18 mouse cellular contexts compared by ENCODE assay signal in genomic region chr16:94652091-94652713, GRCm38 (mm10).
DNase-seq lines count a peak whose midpoint lies in the region; ATAC-seq lines count a peak whose summit lies in the region.
"Had no signal": no experiment of that assay in that cellular context is flagged by ENCODE, and none has a peak within 500 bp of the region (broad histone marks: within the 10 kb centered on the region; RNA-seq: fewer than 3 reads in every experiment).

No protein-coding gene starts in this region.

- no peak for DNase-seq in heart, postnatal 14 days
- no peak for DNase-seq in lung, postnatal 4 days
- peak; percentile 75 for DNase-seq in brain, adult 2 months (ENCODE audit: low read depth, low spot score)
- peak; percentile 9 for DNase-seq in neural tube, embryonic 10.5 days (ENCODE audit: extremely low spot score, low spot score)
- no peak for DNase-seq in adrenal gland, adult 18-20 months (ENCODE audit: low spot score in 2 of 2)
- DNase-seq: cerebellum, postnatal 25 days; forebrain, postnatal 0 days; heart, adult 18-20 months; heart, postnatal 36 days; lung, embryonic 14.5 days; midbrain, embryonic 14.5 days had no signal

- no peak for ATAC-seq in heart, embryonic 12.5 days (ENCODE audit: insufficient number of reproducible peaks, low FRiP score)
- peak; percentile 34; the same call in 1 of the 2 replicates for ATAC-seq in lung, embryonic 16.5 days (ENCODE audit: low read depth)
- no peak for ATAC-seq in monocyte, adult 5-6 weeks (replicated peaks; ENCODE audit: insufficient number of reproducible peaks, low FRiP score, low TSS enrichment, poor library complexity, severe bottlenecking)
- ATAC-seq: forebrain, postnatal 0 days had no signal

- H3K27ac ChIP-seq in heart, embryonic 12.5 days (ENCODE audit: poor library complexity, severe bottlenecking), result peak overlapping the region; percentile 53
- no peak overlapping the region for H3K27ac ChIP-seq in lung, embryonic 16.5 days (ENCODE audit: low read length)
- H3K27ac ChIP-seq: embryonic facial prominence, embryonic 10.5 days; kidney, embryonic 15.5 days had no signal

- intact Hi-C loops in heart, postnatal 14 days (cut with DNase I), result no loop called here

- no peak overlapping the region for H3K4me2 ChIP-seq in heart, embryonic 12.5 days
- H3K4me2 ChIP-seq in lung, embryonic 16.5 days (ENCODE audit: low read depth, low read length), result no peak overlapping the region
- H3K4me2 ChIP-seq: kidney, embryonic 15.5 days; lung, embryonic 14.5 days had no signal

- no peak overlapping the region for H3K4me3 ChIP-seq in heart, embryonic 12.5 days
- no peak overlapping the region for H3K4me3 ChIP-seq in lung, embryonic 16.5 days (ENCODE audit: low read length)
- H3K4me3 ChIP-seq: embryonic facial prominence, embryonic 10.5 days; erythroblast, embryonic 14.5 days; kidney, embryonic 15.5 days had no signal

- H3K9ac ChIP-seq in heart, embryonic 12.5 days, result no peak overlapping the region
- no peak overlapping the region for H3K9ac ChIP-seq in lung, embryonic 16.5 days (ENCODE audit: low read length)
- H3K9ac ChIP-seq: forebrain, postnatal 0 days; kidney, embryonic 15.5 days; lung, embryonic 14.5 days had no signal

- H3K4me1 ChIP-seq in heart, embryonic 12.5 days (replicated peaks), result peaks cover 59% of the 10 kb centered on the region
- H3K4me1 ChIP-seq in lung, embryonic 16.5 days (replicated peaks; ENCODE audit: control insufficient read depth, insufficient read depth, low read length), result no peaks in the 10 kb centered on the region; the same call in 1 of the 2 replicates

- 60% methylated on average over 4 of the region's 4 CpGs for WGBS in heart, embryonic 12.5 days
- 53% methylated on average over 4 of the region's 4 CpGs for WGBS in lung, embryonic 16.5 days

- no peaks in the 10 kb centered on the region for H3K9me3 ChIP-seq in heart, embryonic 12.5 days (replicated peaks)
- no peaks in the 10 kb centered on the region for H3K9me3 ChIP-seq in lung, embryonic 16.5 days (ENCODE audit: control insufficient read depth, low read length)
- H3K9me3 ChIP-seq: embryonic facial prominence, embryonic 10.5 days; G1E; kidney, embryonic 15.5 days had no signal

- no peaks in the 10 kb centered on the region for H3K27me3 ChIP-seq in heart, embryonic 12.5 days (replicated peaks)
- H3K27me3 ChIP-seq in lung, embryonic 16.5 days (ENCODE audit: control insufficient read depth, insufficient read depth, low read depth, low read length), result no peaks in the 10 kb centered on the region
- H3K27me3 ChIP-seq: kidney, embryonic 15.5 days had no signal

- H3K36me3 ChIP-seq in heart, embryonic 12.5 days, result no peaks in the 10 kb centered on the region
- H3K36me3 ChIP-seq in lung, embryonic 16.5 days (ENCODE audit: control insufficient read depth, insufficient read depth, low read length), result no peaks in the 10 kb centered on the region
- H3K36me3 ChIP-seq: embryonic facial prominence, embryonic 10.5 days; kidney, embryonic 15.5 days had no signal

Comparison
In these comparisons a context has a peak if more than half of its experiments do, and no peak if none do; other contexts are left out.
1. DNase-seq: peak in brain, adult 2 months (single experiment) and neural tube, embryonic 10.5 days (single experiment); none in heart, postnatal 14 days (0 of 2), lung, postnatal 4 days (0 of 2) and adrenal gland, adult 18-20 months (0 of 2).